Mouse (Mus musculus) monocyte, adult 5-6 weeks (primary cell): ENCODE measurements around the gene Fgd5. TPM values are rescaled to one million over a fixed set of nuclear protein-coding genes. Genes with fewer than 3 reads are reported as not detected.
"Not testable (repeated sequence)": the region's sequence is repeated elsewhere in the genome, so short reads cannot be mapped to it uniquely, and the experiment has no call there.

Experiments used
- ATAC-seq: fragments of 153-309, 156-312 bp; replicated peaks from 2 replicates; pipeline ENCODE4 v1.8.0; 2017; ENCODE audit warnings: mild to moderate bottlenecking; ENCODE audit not compliant: low TSS enrichment, insufficient number of reproducible peaks, severe bottlenecking, poor library complexity, low FRiP score
- total RNA-seq: library from RNA; stranded (forward); fragments of 200-1000, 200-491, 200-594 nt; gene quantifications from 3 replicates; pipeline ENCODE4 v1.2.3, GENCODE M21; 2017

Gene Fgd5
- total RNA-seq: 0.10 to 0.21 TPM in 2 of 3 replicates, not detected in the other

DNA sequence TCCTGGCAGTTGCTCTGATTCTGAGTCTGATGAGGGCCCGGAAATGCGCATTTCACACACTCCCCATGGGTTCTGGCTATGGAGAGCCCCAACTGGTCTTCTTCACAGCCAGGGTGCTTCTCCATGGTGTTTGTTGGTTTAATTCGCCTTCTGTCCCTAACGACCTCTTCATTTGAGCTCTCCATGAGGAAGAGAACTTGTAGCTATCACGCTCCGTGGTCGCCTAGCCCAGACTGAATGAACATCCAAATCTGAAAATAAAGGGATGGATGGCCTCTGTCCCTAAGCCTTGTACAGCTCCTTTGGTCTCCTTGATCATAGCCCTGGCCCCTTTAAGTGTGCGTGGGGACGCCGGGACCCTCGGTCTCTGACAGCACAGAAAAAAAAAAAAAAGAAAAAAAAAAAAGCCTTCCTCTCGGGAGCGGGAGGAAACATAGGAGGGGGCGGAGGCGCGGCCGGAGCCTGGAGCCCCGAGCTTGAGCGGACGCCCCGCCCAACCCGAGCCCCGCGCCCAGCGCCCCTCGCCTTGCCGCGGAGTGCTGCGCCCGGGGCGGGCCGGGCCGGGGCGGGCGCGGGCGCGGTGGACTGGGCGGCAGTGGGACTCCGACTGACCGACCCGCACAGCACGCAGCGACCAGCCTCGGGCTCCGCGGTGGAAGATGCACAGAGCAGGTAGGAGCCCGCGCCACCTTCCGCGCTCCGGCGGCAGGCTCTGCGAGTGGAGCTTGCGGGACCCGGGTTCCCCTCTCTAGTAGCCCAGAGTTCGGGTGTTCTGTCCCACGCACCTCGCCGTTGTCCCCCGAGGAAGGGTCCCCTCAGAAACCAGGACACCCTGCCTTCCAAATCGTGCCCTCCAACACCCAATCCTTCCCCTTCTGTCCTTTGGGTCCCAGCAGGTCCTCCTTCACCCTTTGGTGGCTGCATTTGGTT lies at the start of gene Fgd5:
Gene Fgd5 (plus strand): TSS at position 508 of the 930 bp plus-strand sequence.
- ATAC-seq: no peak

DNA sequence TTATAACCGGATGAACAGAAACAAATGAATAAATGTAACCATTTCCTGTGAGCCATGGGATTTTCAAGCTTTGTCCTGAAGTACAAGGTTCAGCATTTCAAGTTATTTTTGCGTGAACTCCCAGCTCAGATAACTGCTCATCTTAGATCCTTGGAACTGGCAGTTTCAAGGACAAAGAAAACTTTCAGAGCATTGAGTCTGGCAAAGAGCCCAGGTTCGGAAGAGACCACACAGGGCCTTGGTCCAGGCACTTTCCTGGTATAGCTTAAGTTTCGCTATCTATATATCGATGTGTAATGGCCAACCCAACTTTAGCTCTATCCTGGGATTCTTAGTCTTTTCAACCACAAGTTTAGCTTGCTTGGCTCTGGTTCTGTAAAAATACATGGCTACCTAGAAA lies 47.4 kb upstream of the Fgd5 start:
- no peak for ATAC-seq

GRCm38 (mm10) chr6:91938491-91938890 lies 40.2 kb upstream of the Fgd5 start:
- ATAC-seq: no peak

DNA sequence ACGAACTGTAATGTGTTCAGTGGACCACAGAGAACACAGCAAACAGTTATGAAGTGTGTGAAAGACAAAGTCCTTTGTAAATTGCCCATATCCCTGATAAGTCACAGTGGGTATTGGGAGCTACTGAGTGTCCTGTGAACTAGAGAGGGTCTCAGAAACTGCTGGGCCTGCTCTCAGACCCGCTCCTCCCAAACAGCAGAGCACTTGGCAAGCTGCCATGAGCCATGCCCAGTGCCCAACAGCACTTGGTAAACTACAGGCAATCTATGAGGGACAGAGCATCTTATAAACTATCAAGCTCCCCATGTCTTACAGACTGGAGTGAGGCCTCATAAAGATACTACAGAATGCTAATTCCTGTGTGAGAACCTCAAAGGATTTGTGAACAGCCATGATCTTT lies 30.3 kb upstream of the Fgd5 start:
- ATAC-seq: no peak

- not testable (repeated sequence) for ATAC-seq
These were observed 20.7 kb upstream of the Fgd5 start for GRCm38 (mm10) chr6:91958015-91958414.

GRCm38 (mm10) chr6:91960028-91960811 lies 18.5 kb upstream of the Fgd5 start:
- ATAC-seq: no peak

- no peak for ATAC-seq
These were observed 15.2 kb upstream of the Fgd5 start for GRCm38 (mm10) chr6:91963429-91963828.

DNA sequence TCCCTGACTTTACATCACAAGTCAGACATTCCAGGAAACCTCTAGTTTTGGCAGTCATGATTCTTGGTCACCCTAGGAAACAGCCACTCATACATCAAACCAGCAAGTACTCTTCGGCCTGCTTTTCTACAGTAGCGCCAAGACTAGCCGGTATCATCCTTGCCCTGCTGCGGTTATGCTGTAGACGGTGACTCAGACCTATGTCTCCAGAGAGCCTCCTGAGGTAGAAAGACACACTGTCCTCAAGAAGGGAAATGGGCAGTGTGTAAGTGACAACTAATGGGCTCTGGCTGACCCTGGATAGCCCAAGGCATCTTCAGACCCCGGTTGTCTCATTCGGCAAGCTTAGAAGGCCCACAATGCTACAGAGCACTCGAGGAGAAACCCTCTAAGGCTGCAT lies 13.6 kb upstream of the Fgd5 start:
- no peak for ATAC-seq

DNA sequence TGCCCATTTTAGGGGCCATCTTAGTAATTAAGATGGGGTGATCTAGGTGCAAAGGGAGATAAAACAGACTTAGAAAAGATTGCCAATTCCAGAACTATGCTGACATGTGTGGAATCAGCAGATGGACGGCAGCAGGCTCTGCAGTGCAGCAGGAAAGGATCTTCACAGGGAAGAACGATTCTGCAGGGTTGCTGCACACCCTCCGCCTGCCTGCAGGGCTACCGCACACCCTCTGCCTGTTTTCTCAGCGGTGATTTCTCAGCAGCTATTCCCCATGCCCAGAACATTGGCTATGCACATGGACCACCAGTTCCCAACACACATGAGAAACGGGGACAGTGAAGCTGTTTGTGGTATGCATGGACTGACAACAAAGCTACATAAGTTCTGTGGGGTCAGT lies 12.7 kb upstream of the Fgd5 start:
- no peak for ATAC-seq

DNA sequence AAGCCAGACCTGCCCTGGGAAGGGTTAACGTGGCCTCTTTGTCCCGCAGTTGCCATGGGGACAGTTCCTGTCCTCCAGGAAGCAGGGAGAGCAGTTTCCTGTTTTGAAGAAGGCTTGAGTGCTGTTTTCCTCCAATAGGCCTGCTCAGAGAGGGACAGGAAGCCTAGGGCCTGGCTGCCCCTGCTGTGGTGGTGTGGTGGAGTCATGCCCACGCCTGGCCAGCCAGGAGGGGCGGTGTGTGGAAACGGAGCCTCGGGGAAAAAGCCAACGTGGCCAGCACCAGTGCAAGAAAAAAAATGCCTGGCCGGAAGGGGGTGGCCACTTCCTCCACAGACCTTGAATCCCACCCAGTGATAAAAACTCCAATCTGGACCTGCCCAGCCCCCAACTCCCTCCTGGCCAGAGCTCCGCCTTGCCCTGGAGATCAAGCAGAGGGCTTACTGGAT lies 6.5 kb upstream of the Fgd5 start:
- ATAC-seq: no peak

DNA sequence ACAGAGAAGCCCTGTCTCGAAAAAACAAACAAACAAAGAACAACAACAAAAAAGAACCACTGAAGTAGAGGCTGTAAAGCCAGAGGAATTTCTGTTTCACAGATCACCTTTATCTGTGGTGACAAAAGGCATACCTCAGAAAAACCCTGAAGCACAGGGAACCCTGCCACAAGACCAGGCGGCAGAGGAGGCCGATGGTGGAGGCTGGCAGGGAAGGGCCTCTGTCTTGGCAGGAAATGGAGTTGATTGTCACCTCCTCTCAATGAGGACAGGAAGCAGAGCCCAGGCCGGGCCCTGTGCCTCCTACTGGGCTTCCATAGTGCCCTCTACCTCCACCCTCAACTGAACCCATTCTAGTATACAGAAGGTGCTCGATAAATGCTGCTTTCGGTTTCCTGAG lies 4.7 kb upstream of the Fgd5 start:
- no peak for ATAC-seq

DNA sequence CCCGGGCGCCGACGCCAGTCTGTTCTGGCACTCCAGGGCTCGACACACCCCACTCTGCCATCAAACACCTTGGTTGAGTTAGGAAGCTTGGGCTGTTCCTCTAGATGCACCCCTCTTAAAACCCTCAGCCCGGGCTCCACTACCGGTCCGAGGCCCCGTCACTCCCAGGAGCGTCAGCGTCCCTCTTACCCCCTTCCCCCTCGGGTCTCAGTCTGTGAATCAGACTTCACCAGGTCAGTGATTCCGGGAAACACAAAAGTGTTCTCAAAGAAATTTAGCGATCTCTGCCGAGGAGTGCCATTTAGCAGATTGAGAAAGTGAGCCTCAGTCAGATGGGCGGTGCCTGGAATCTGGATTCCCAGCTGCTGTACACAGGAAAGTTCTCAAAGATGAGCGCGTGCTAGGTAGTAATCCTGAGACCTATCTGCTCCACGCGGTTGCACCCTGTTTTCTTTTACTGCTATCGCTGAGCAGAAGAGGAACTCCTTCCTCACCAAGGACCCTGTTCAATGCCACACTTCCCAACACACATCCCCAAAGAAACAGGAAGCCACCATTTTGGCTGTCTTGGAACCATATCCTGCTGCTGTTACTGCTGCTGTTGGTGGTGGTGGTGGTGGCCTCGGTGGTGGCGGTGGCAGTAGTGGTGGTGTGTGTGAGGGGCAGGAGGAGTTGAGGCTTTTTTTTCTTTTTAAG lies 771 bp downstream of the Fgd5 start:
- no peak for ATAC-seq

DNA sequence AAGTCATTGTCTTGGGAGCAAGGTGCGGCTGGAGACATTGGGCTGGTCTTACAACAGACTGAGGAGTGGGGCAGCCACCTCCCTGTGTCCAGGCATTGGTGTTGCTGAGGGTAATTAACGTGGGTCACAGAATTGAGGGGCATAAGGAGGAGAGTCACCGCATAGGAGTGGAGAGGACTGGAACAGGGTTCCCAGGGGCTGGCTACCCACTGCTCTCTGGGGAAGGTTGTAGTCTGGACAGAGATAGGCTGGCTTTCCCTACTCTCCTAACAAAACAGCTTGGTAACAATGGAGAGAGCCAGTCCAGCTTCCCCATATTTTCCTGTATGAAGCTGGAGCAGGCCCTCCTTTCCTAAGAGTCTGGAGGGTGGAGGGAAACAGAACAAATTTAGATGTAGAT lies 1.3 kb downstream of the Fgd5 start:
- ATAC-seq: no peak

GRCm38 (mm10) chr6:91990101-91990500 lies 11.4 kb downstream of the Fgd5 start:
- ATAC-seq: no peak

DNA sequence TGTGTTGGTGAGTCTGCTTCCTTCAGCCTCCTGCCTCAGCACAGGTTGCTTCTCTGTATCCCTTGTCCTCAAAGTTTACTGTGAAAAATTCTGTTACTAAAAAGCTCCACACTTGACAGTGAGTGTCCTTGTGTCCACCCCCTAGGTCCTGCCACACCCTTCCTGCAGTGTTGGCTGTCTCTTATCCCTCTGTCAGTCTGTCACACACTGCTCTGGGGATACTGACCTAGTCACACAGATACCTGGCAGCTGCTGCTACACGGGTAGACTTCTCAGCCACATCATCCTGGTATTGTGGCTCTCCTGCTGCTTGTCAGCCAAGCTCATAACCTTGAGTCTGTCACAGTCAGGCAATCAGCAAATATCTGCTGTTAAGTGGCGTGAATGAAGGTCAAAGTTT lies 14.1 kb downstream of the Fgd5 start:
- no peak for ATAC-seq

DNA sequence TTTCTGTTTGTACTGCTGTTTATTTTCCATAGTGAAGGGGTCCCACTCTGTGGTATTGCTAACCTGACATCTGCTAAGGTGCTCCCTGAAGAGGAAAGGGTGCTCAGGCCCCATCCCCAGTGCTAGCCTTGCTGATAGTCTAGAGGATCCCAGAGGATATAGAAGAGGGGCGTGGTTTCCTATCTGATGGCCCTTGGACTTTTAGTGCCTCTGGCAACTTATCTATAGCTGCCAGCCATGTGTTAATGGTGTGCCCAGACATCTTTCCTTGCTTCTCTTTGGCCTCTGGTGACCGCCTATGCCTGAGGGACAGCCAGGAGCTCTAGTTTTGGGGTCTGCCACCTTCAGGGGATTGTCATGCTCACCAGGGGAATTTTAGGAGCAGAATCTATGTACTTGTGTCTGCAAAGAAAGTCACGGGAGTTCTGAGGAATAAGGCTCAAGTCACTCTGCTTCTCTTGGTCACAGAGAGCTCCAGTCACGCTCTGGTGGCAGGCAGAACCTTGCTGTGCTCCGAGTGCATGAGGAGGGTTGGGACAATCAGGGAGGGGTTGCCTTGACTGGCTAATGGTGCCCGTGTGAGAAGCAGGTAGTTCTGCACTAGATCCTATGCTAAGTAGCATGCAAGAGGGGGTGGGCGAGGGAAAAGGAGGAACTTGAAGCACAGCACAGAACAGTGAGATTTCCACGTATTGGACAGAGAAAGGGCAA lies 15.3 kb downstream of the Fgd5 start:
- no peak for ATAC-seq

GRCm38 (mm10) chr6:91996072-91996471 lies 17.4 kb downstream of the Fgd5 start:
- no peak for ATAC-seq

DNA sequence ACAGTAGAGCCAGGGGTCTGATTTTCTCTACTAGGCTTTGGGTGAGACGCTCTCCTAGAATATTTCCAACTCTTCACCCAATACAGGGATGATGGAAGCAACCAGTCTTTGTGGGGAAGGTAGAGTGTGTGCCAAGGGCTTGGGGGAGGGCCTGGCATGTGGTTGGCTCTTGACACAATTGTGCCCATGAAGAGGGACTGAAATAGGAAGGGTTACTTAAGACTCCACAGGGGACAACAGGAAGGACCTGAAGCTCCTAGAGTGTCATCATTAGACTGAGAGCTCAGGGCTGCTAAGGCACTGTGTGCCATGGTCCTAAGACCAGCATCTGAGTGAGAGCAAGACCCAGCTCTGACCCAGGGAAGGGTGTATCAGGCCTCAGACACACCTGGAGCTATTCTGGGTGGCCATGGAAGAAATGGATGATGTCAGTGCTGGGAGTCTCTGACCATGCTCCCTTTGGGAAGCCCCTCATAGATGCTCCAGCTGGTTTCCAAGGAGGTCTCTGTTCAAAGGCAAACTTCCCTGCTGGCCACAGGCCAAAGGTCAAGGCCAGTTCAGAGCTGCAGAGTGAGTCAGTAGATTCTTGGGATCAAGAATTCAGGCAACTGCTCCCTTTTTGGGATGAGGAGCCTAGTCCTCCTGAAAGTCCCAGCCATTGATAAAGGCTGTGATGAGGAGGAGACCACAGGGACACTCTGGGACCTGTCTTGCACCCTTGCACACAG lies 24.0 kb downstream of the Fgd5 start:
- ATAC-seq: no peak
